Mouse (Mus musculus): ENCODE measurements around the gene Ppp1r1b. TPM values are rescaled to one million over a fixed set of nuclear protein-coding genes. Genes with fewer than 3 reads are reported as not detected.

The Ppp1r1b gene
- total RNA-seq, 2 experiments from 2014 or later: 0.27 to 0.32 TPM

GRCm38 (mm10) chr11:98328371-98329069 is 19.7 kb upstream of the Ppp1r1b start:
- no peak for DNase-seq (ENCODE audit: low spot score in 2 of 2)

DNA sequence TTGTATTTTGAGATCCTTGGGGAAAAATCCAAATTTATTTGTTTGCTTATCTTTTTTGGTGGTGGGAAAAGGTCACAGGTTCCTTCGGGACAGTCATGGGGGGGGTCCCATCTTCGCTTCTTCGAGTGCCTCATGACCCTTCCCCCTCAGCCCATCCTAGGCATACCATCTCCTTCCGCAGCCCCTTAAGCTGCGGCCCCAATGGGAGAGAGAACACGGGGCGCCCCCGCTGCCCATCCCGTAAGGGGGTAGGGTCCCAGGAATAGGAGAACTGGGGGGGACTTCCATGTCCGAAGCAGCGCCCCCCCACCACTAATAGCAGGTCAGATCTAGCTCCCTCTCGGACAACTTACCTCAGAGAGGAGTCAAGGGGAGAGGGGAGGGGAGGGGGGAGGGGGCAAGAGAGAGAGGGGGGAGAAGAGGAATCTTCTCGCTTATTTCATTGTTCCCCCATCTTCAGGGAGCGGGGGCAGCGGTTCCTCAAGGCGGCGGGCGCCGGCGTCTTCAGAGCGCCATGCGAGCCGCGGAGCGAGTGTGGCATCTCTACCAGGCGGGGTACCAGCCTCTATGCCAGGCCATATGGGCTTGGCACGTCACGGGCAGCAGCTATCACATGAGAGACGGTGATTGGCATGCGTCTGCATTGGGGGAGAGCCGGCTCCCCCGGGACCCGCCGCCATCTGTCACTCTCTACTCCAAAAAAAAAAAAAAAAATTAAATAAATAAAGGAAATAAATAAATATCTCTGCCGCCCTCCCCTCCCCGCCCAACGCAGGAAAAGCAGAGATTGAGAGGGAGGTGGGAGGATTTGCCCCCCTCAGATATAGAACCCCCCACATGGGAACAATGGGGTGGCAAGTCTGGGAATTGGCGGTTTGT is 18.9 kb upstream of the Ppp1r1b start, which contains the start of gene Neurod2:
Gene Neurod2 (minus strand): TSS at position 568 of the 879 bp plus-strand sequence.
- no peak for DNase-seq (ENCODE audit: low spot score in 2 of 2)

GRCm38 (mm10) chr11:98329960-98330744 is 18.1 kb upstream of the Ppp1r1b start:
- DNase-seq (ENCODE audit: low spot score in 2 of 2): no peak

DNA sequence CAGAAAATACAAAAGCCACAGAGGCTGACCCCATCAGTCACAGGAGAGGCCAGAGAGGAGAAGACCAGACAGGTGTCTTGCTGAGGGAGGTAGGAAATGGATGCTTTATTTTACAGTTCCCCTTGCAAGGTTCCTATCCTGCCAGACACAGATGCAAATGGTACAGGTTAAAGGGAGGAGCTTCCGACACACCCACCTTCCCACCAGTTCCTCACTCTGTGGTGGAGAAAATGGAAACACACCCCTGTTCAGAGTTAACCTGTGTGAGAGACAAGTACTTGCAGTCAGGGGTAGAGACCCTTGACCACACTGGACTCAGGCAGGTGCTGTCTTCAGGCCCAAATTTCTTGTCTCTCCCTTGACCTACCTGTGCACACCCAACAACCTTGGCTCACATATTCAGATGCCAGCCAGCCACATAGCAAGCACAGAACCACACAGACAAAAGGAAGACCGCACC is 17.4 kb upstream of the Ppp1r1b start:
- DNase-seq (ENCODE audit: low spot score in 2 of 2): no peak

DNA sequence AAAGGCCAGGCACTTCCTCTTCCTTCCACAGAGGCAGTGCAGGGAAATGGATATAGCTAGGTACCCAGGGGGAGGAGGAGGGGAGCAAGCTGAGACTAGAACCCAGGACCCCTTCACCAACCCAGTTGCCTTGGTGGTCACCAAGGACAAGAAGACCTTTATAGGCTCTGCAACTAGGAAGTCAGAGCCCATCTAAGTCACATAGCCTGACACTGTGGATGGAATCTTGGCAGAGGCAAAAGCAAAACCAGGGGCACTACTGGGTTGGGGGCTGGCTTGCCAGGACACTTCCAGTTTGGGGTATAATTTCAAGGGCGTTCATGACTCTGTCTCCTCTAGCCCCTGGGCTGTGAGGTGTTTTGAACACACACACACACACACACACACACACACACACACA is 16.8 kb upstream of the Ppp1r1b start:
- no peak for DNase-seq (ENCODE audit: low spot score in 2 of 2)

DNA sequence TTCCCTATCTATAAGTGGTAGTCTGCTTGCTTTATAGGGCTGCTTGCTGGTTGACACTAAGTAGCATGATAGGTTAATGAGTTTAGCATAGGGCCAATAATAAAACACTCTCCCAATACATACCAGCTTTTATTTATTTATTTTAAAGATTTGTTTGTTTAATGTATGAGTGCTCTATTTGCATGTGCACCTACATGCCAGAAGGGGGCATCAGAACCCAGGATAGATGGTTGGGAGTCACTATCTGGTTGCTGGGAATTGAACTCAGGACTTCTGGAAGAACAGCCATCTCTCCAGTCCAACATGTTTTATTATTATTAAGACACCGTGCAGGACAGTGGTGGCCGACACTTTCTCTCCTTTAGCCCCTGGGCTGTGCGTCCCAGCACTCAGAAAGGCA is 16.0 kb upstream of the Ppp1r1b start:
- DNase-seq (ENCODE audit: low spot score in 2 of 2): no peak

GRCm38 (mm10) chr11:98332841-98333240 is 15.4 kb upstream of the Ppp1r1b start:
- no peak for DNase-seq (ENCODE audit: low spot score in 2 of 2)

DNA sequence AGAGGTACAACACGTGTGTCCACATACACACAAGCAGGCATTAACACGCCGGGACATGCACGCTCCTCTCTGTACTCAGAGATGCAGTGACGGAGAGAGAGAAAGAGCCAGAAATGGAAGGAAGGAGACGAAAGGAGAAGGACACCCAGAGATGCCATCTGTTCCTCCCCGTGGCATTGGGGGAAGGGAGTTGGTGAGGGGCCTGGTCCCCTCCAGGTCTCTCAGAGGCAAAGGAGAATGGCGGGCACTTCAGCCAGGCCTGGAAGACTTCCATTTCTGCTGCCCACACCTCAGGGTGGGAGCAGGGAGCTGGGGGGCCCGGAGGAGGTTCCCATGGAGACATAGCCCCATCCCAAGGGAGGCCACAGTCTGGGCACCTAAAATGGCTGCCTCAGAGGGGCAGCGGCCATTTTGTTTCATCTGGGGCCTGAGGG is 14.9 kb upstream of the Ppp1r1b start:
- no peak for DNase-seq (ENCODE audit: low spot score in 2 of 2)

DNA sequence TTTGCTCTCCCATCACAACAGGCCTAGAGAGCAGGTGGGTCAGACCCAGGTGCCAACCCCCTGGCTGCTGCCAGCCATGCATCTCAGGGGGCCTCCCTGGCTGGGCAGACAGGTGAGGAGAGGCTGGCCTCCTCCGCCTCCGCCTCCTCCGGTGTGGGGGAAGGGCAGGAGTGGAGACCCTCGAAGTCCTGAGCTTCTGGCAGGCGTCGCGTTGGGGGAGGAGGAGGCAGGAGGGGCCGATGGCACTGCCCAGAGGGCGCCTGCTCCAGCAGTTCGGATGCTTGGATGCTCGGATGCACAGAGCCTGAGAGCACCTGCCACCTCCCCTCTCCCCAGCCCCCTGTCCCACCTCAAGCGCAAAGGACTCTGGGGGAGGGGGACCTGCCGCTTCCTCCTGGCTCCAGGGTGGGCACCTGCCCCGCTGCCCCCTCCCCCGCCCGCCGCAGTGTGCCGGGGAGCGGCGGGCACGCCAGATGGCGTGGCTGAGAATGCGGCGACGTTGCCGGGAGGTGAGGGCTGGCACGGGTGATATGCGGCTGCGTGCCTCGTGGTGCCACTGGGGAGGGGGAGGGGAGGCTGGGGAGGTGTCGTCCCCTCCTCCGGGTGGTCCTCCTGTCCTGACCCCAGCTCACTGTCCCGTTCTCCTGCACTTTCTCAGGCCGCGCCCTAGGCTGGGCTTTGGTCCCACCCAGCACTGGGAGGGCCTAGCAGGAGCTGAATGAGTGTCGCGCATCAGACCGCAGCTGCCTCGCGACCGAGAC is 14.0 kb upstream of the Ppp1r1b start:
- no peak for DNase-seq (ENCODE audit: low spot score in 2 of 2)

DNA sequence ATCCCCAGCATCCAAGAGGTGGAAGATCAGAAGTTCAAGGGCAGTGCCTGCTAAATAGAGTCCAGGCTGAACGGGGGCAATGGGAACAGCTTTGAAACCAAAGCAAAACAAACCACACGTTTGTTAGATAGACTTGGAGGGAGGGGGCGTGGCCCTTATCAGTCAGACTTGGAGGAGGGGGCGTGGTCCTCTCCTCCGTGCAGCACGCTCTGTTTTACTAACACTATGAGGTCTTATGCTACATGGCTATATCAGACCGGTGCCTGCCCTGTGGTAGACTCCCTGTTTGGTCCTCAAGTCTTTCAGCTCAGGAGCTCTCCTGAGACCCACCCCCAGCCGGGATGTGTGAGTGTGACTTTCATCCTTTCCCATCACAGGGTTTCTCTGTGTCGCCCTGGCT is 13.0 kb upstream of the Ppp1r1b start:
- DNase-seq (ENCODE audit: low spot score in 2 of 2): no peak

- DNase-seq (ENCODE audit: low spot score in 2 of 2): no peak
These were observed 11.7 kb upstream of the Ppp1r1b start for GRCm38 (mm10) chr11:98336245-98337107.

DNA sequence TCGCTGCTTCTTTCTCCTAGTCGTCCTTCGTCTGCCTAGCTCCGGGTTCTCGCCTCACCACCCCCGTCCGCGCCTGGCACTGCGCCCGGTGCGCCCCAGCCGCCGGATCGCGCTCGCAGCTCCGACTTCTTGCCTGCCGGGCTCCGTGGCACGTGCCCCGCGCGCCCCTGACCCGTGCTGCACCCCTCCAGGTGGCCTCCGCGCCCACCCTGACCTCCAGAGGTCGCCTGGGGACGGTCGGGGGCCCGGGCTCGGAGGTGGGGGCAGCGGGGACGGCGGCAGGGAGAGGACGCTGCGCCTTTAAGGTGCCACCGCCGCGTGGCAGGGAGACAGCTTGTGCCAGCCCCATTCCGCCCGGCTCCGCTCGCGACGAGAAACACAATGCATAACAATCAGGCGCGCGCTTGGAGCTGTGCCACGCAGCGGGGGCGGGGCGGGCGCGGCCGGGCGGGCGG is 9.7 kb upstream of the Ppp1r1b start:
- DNase-seq (ENCODE audit: low spot score in 2 of 2): peak; percentile 41 to 49

DNA sequence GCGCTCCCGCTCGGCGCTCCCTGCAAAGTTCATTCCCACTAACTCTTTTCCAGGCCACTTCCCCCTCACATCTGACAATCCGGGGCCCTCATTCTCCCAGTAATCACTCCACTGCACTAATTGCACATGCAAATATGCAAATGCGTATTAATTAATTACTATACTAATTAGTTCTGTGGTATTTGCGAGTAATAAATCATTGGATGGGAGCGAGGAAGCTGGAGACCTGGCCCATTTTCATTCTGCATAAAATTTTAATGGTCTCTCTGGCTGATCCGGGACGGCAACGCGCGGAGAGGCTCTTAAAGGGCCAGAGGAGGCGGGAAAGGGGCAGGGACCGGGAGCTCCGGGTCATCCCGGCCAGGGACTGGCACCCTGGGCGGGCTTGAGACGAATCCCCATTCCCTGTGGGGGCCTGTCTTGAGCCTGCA is 9.1 kb upstream of the Ppp1r1b start:
- peak in 1 of 2 experiments; percentile 18 for DNase-seq (ENCODE audit: low spot score in 2 of 2)

DNA sequence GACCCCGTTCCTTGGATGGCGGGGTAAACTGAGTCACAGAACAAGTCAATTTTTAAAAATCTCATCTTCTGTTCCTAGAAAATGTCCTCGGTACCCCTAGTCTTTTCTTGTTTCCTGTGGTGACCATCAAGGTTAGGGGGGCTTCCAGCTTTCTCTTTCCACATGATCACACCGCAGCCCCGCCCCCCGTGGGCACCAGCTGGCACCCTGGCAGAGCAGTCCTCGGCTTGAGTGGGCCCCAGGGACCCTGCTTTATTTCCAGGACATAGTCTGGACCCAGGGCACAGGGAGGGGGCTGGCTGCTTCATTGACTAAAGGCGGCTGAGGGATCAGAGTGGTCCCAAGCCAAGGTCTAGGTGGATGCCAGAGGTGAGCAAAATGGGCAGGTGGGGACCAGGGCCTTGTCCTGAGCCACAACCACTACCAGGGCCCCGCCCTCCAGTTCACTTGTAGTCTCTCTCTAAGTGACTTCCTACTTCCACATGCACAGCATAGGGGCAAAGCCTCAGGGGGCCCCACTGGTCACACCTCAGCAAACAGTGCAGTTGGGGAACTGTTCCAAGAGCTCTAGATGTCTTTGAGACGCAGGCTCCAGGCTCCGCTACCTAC is 8.4 kb upstream of the Ppp1r1b start:
- no peak for DNase-seq (ENCODE audit: low spot score in 2 of 2)

GRCm38 (mm10) chr11:98340597-98340996 is 7.6 kb upstream of the Ppp1r1b start:
- DNase-seq (ENCODE audit: low spot score in 2 of 2): no peak

- no peak for DNase-seq (ENCODE audit: low spot score in 2 of 2)
These were observed 7.0 kb upstream of the Ppp1r1b start for GRCm38 (mm10) chr11:98341174-98341573.

DNA sequence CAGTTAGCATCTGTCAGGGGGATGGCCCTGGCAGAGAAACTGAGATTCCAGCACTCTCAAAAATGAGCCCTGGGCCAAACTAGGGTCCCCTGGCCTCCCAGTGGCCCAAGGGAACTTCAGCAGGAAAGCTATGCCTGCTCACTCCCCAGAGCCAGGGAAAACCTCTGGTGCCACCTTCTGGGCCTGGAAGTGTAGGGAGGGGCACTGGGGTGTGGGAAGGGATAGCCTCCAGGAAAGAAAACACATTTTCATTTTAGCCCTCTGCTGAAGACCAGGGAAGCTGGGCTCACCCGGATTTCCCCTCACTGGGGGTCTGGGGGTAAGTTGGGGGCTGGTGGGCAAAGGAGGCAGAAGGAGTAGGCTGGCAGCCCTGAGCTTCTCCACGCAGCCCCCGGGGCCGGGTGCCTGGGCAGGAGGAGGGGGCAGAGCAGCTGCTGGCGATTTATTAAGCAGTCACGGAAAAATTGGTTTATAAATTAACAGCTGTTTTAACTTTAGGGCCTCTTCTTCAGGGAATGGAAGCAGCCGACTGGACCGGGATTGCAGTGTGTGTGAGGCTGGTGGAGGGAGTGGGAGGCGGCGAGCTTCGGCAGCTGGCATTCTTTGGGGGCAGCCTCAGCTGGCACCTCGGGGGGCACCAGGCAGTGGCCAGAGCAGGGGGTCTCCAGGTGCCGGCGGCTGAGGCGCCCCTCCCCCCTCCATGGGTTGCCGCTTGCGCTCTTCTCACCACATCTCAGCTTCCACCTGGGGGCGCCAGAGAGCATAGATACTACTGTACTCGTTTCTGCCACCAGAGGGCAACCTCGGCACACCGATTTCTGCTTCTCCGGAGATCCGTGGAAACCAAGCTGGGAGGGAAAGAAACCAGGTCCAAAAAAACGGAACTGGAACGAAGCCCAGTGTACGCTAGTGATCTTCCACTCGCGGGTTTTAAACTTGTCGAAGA is 5.9 kb upstream of the Ppp1r1b start:
- DNase-seq (ENCODE audit: low spot score in 2 of 2): peak; percentile 96 to 98

DNA sequence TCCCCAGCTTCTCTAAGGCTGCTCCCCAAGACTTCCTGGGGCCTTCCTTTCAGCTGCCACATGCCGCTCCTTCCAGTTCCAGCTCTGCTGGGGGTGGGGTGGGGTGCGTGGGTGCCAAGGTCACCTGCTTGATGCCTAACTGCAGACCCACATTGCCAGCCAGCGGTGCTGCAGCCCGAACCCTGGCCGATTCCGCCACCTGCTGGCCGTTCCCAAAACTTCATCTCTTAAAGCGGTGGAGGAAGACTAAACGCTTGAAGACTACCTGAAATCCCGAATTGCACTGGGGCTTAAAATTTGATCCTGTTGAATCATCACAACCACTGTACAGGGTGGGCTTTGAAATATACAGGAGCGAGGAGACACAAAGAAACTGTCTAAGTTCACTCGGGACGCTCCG is 3.0 kb upstream of the Ppp1r1b start:
- peak; percentile 84 to 87 for DNase-seq (ENCODE audit: low spot score in 2 of 2)

All from adrenal gland, adult 18-20 months (tissue).